In the genomic region with DNA sequence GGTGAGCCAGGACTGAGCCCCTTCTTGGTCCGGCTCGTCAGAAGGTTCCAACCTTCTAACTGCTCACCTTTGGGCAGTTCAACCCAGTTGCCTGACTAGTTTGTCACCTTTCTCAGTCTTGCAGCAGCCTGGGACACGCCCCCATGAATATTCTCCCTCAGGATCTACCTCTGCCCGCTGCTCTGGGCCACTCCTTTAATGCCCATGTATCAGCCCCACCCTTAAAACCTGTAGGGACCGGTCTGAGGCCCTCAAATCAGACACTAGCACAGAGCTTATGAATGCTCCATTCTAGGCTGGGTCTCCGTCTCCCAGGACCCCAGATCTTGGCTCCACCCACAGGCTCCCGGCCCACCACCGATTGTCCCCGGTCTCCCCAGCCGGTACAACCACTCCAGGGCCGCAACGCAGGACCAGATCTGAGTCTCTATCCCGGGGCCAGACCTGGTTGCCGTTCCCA, we compare ENCODE assay signal across 8 mouse cellular contexts. TPM values are rescaled to one million over a fixed set of nuclear protein-coding genes. Genes with fewer than 3 reads are reported as not detected.
DNase-seq lines count a peak whose midpoint lies in the region; ATAC-seq and TF ChIP-seq lines count a peak whose summit lies in the region.

No protein-coding gene starts in this region.

- H3K4me1 ChIP-seq in kidney, adult 2 months (ENCODE audit: control insufficient read depth, insufficient read depth, low read length): peaks cover 32% of the 10 kb centered on the region
- peaks cover 10% of the 10 kb centered on the region for H3K4me1 ChIP-seq in embryonic facial prominence, embryonic 11.5 days (ENCODE audit: control insufficient read depth, insufficient read depth, low read length)
- H3K4me1 ChIP-seq in kidney, embryonic 14.5 days (ENCODE audit: control insufficient read depth, insufficient read depth, low read length): peaks cover 36% of the 10 kb centered on the region
- H3K4me1 ChIP-seq in midbrain, embryonic 10.5 days: peaks cover 58% of the 10 kb centered on the region

- peaks cover 10% of the 10 kb centered on the region; the same call in 1 of the 2 replicates for H3K36me3 ChIP-seq in kidney, adult 2 months (ENCODE audit: control insufficient read depth, insufficient read depth, low read length)
- H3K36me3 ChIP-seq in embryonic facial prominence, embryonic 11.5 days (replicated peaks; ENCODE audit: control insufficient read depth, insufficient read depth, low read depth, low read length): peaks cover 13% of the 10 kb centered on the region
- H3K36me3 ChIP-seq in kidney, embryonic 14.5 days (ENCODE audit: control insufficient read depth, insufficient read depth, low read length): peaks cover 43% of the 10 kb centered on the region
- H3K36me3 ChIP-seq in midbrain, embryonic 10.5 days: peaks cover 53% of the 10 kb centered on the region

- no peaks in the 10 kb centered on the region for H3K27me3 ChIP-seq in kidney, adult 2 months (replicated peaks; ENCODE audit: control insufficient read depth, insufficient read depth, low read length)
- no peaks in the 10 kb centered on the region for H3K27me3 ChIP-seq in embryonic facial prominence, embryonic 11.5 days (ENCODE audit: control insufficient read depth, insufficient read depth, low read length)
- H3K27me3 ChIP-seq in kidney, embryonic 14.5 days (ENCODE audit: control insufficient read depth, insufficient read depth, low read length): no peaks in the 10 kb centered on the region
- no peaks in the 10 kb centered on the region for H3K27me3 ChIP-seq in midbrain, embryonic 10.5 days (ENCODE audit: low read depth, poor library complexity, severe bottlenecking)

- peak overlapping the region; percentile 94 for H3K27ac ChIP-seq in kidney, adult 2 months (ENCODE audit: insufficient read depth, low read depth, low read length)
- no peak overlapping the region for H3K27ac ChIP-seq in embryonic facial prominence, embryonic 11.5 days (replicated peaks; ENCODE audit: low read depth, low read length)
- H3K27ac ChIP-seq in kidney, embryonic 14.5 days (ENCODE audit: low read depth, low read length): peak overlapping the region; percentile 65; the same call in 1 of the 2 replicates
- H3K27ac ChIP-seq in midbrain, embryonic 10.5 days (replicated peaks): peak overlapping the region; percentile 89

- DNase-seq in kidney, adult 2 months: peak; percentile 72
- DNase-seq in kidney, adult 18-20 months: no peak
- DNase-seq in embryonic facial prominence, embryonic 11.5 days (ENCODE audit: low spot score): no peak
- no peak for DNase-seq in midbrain, embryonic 10.5 days (ENCODE audit: low spot score)
- DNase-seq in layer of hippocampus, adult 9-11 months: no peak
- no peak for DNase-seq in gastrocnemius, adult 18-20 months (ENCODE audit: low spot score)

- H3K4me2 ChIP-seq in embryonic facial prominence, embryonic 11.5 days (ENCODE audit: low read depth, low read length): peak overlapping the region; percentile 85
- H3K4me2 ChIP-seq in kidney, embryonic 14.5 days (replicated peaks; ENCODE audit: low read depth, low read length): peak overlapping the region; percentile 93

- TF ChIP-seq POLR2A in kidney, adult 2 months (IDR thresholded peaks at IDR 0.05; ENCODE audit: low read depth, low read length): no peak

- H3K9ac ChIP-seq in embryonic facial prominence, embryonic 11.5 days (replicated peaks; ENCODE audit: low read length): peak overlapping the region; percentile 65
- peak overlapping the region; percentile 73 for H3K9ac ChIP-seq in kidney, embryonic 14.5 days (ENCODE audit: low read depth, low read length)

- TF ChIP-seq CTCF in kidney, adult 2 months (conservative IDR thresholded peaks at IDR 0.05; ENCODE audit: insufficient read depth, insufficient read length, low read depth, low read length): no peak

- no peak; the same call in none of the 2 replicates for ATAC-seq in embryonic facial prominence, embryonic 11.5 days (replicated peaks; ENCODE audit: insufficient number of reproducible peaks, low FRiP score, low TSS enrichment, low read depth)
- peak; percentile 32 for ATAC-seq in kidney, embryonic 14.5 days (ENCODE audit: low FRiP score, low TSS enrichment)
- no peak for ATAC-seq in monocyte, adult 5-6 weeks (replicated peaks; ENCODE audit: insufficient number of reproducible peaks, low FRiP score, low TSS enrichment, poor library complexity, severe bottlenecking)

- no peaks in the 10 kb centered on the region for H3K9me3 ChIP-seq in embryonic facial prominence, embryonic 11.5 days (replicated peaks; ENCODE audit: control insufficient read depth, low read length)
- H3K9me3 ChIP-seq in kidney, embryonic 14.5 days (ENCODE audit: control insufficient read depth, low read length): no peaks in the 10 kb centered on the region
- H3K9me3 ChIP-seq in midbrain, embryonic 10.5 days (replicated peaks): no peaks in the 10 kb centered on the region

- WGBS in kidney, adult 2 months: 4% methylated on average over 14 of the region's 14 CpGs
- 8% methylated on average over 14 of the region's 14 CpGs for WGBS in embryonic facial prominence, embryonic 11.5 days
- WGBS in kidney, embryonic 14.5 days: 8% methylated on average over 14 of the region's 14 CpGs
- 12% methylated on average over 14 of the region's 14 CpGs for WGBS in midbrain, embryonic 10.5 days

- peak overlapping the region; percentile 88 for H3K4me3 ChIP-seq in kidney, adult 2 months (ENCODE audit: insufficient read depth, low read depth, low read length)
- peak overlapping the region; percentile 67 for H3K4me3 ChIP-seq in embryonic facial prominence, embryonic 11.5 days (ENCODE audit: low read depth, low read length)
- H3K4me3 ChIP-seq in kidney, embryonic 14.5 days (ENCODE audit: low read length): peak overlapping the region; percentile 75
- H3K4me3 ChIP-seq in midbrain, embryonic 10.5 days: peak overlapping the region; percentile 82

RNA-seq across cellular contexts. Expression of a gene that starts 0.6 kb away (rescaled TPM):
- polyA plus RNA-seq in kidney, adult 2 months (2012; rRNA removed): 955 and 1,014 TPM in 2 replicates
- polyA plus RNA-seq in embryonic facial prominence, embryonic 11.5 days (2014; fragmentation: Nextera tagmentation; extraction: Ambion mirVana): 1,026 and 1,114 TPM in 2 replicates
- polyA plus RNA-seq in kidney, embryonic 14.5 days (2014; fragmentation: Nextera tagmentation; extraction: Ambion mirVana): 1,328 and 1,679 TPM in 2 replicates
- polyA plus RNA-seq in midbrain, embryonic 10.5 days (2016; fragmentation: Nextera tagmentation; extraction: Ambion mirVana): 965 and 1,116 TPM in 2 replicates
- total RNA-seq in monocyte, adult 5-6 weeks (2017): 966 to 1,078 TPM (median 1,028 TPM) in 3 replicates
- total RNA-seq in gastrocnemius, adult 18-20 months (2021): 100 to 1,000 TPM; 442 to 461 TPM

RNA-seq across cellular contexts. Expression of a gene that starts 3.1 kb away (rescaled TPM):
- 57.2 and 68.3 TPM in 2 replicates for polyA plus RNA-seq in kidney, adult 2 months (2012; rRNA removed)
- polyA plus RNA-seq in embryonic facial prominence, embryonic 11.5 days (2014; fragmentation: Nextera tagmentation; extraction: Ambion mirVana): 14.9 and 17.3 TPM in 2 replicates
- polyA plus RNA-seq in kidney, embryonic 14.5 days (2014; fragmentation: Nextera tagmentation; extraction: Ambion mirVana): 16.8 and 23.9 TPM in 2 replicates
- polyA plus RNA-seq in midbrain, embryonic 10.5 days (2016; fragmentation: Nextera tagmentation; extraction: Ambion mirVana): 32.3 and 32.8 TPM in 2 replicates
- total RNA-seq in monocyte, adult 5-6 weeks (2017): 11.0 to 15.9 TPM (median 11.5 TPM) in 3 replicates
- total RNA-seq in gastrocnemius, adult 18-20 months (2021): 10 to 100 TPM; 15.2 to 15.6 TPM

RNA-seq across cellular contexts. Expression of a gene that starts 6.4 kb away (rescaled TPM):
- polyA plus RNA-seq in kidney, adult 2 months (2012; rRNA removed): 0.19 and 0.35 TPM in 2 replicates
- polyA plus RNA-seq in embryonic facial prominence, embryonic 11.5 days (2014; fragmentation: Nextera tagmentation; extraction: Ambion mirVana): 0.21 and 0.35 TPM in 2 replicates
- 1.2 and 2.1 TPM in 2 replicates for polyA plus RNA-seq in kidney, embryonic 14.5 days (2014; fragmentation: Nextera tagmentation; extraction: Ambion mirVana)
- polyA plus RNA-seq in midbrain, embryonic 10.5 days (2016; fragmentation: Nextera tagmentation; extraction: Ambion mirVana): 1.7 and 2.0 TPM in 2 replicates
- 0.78 to 1.4 TPM in 2 of 3 replicates, not detected in the other for total RNA-seq in monocyte, adult 5-6 weeks (2017)
- under 1 TPM in 1 of 2 experiments, not detected in 1; 0.18 TPM for total RNA-seq in gastrocnemius, adult 18-20 months (2021)

RNA-seq across cellular contexts. Expression of a gene that starts 9.8 kb away (rescaled TPM):
- polyA plus RNA-seq in kidney, adult 2 months (2012; rRNA removed): 106 and 116 TPM in 2 replicates
- polyA plus RNA-seq in embryonic facial prominence, embryonic 11.5 days (2014; fragmentation: Nextera tagmentation; extraction: Ambion mirVana): 4.9 and 5.6 TPM in 2 replicates
- 6.6 and 7.7 TPM in 2 replicates for polyA plus RNA-seq in kidney, embryonic 14.5 days (2014; fragmentation: Nextera tagmentation; extraction: Ambion mirVana)
- polyA plus RNA-seq in midbrain, embryonic 10.5 days (2016; fragmentation: Nextera tagmentation; extraction: Ambion mirVana): 2.1 and 2.9 TPM in 2 replicates
- total RNA-seq in monocyte, adult 5-6 weeks (2017): 4.3 to 13.1 TPM (median 4.5 TPM) in 3 replicates
- 10 to 100 TPM; 19.4 to 22.9 TPM for total RNA-seq in gastrocnemius, adult 18-20 months (2021)

RNA-seq across cellular contexts. Expression of a gene that starts 11.0 kb away (rescaled TPM):
- polyA plus RNA-seq in kidney, adult 2 months (2012; rRNA removed): 0.15 and 0.28 TPM in 2 replicates
- not detected in 2 replicates for polyA plus RNA-seq in embryonic facial prominence, embryonic 11.5 days (2014; fragmentation: Nextera tagmentation; extraction: Ambion mirVana)
- polyA plus RNA-seq in kidney, embryonic 14.5 days (2014; fragmentation: Nextera tagmentation; extraction: Ambion mirVana): 0.29 TPM in 1 of 2 replicates, not detected in the other
- not detected in 2 replicates for polyA plus RNA-seq in midbrain, embryonic 10.5 days (2016; fragmentation: Nextera tagmentation; extraction: Ambion mirVana)
- not detected in 3 replicates for total RNA-seq in monocyte, adult 5-6 weeks (2017)
- not detected for total RNA-seq in gastrocnemius, adult 18-20 months (2021)
